Mouse (Mus musculus): ENCODE data around the gene Irs3. TPM values are rescaled to one million over a fixed set of nuclear protein-coding genes. Genes with fewer than 3 reads are reported as not detected.
A peak's percentile ranks its signal among the peaks of the same experiment; 100 is the strongest.

Gene Irs3
- total RNA-seq (2021): under 1 TPM; 0.18 to 0.25 TPM
- long read RNA-seq: 0 reads

DNA sequence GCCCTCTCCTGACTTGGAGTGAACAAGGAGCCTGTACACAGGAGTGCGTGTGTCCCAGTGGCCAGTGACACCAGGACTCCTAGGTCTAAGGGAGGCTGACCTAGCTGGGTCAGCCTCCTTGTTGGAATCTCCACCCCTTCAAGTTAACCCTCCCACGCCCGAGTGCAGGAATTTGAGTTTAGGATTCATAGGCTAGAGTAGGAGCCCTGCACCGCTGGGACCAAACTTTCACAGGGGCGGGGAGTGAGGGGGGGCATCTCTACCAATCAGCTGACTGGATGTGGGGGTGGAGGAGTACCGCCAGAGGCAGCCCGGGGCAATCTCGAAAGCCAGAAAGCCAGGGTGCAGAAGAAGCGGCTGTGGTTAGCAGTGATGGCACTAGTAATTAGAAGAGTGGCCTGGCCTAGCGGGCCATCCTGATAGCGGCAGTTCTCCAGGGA, at the start of gene Irs3:
Irs3 (minus strand) TSS at position 63 of the 440 bp plus-strand sequence.
- no peak for DNase-seq (ENCODE audit: low spot score in 2 of 2)

DNA sequence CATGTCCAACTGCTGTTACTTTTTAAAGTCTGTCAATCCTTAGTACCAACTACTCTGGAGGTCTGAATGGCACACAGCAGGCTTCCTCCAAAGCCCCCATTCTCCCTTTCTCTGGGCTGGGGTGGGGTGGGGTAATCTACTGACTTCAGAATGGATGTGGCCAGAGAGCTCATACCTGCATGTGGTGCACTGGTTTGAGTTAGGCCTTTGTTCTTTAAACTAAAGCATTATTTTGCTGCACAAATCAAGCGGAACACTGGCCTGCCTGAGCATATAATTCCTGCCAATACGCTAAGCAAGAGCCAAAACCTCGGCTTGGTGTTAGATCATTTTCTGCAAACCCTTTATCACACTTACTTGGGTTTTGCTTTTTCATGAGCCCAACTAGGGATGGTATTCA, 49.3 kb upstream of the Irs3 start:
- DNase-seq (ENCODE audit: low spot score in 2 of 2): no peak

DNA sequence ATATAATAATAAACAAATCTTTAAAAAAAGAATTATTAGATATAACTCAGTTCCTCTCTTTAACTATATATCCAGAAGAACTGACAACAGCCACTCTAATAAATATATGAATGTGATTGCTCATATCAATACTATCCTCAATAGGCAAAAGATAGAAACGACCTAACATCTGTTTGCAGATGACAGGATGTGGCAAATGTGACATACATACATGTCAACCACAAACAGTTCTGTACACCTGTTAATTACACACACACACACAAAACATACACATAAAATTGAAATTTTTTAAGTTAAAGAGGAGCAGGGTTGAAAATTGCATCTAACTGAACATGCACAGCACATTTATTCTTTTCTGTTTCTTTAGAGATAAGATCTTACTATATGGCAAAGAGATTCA, 46.4 kb upstream of the Irs3 start:
- no peak for DNase-seq (ENCODE audit: low spot score in 2 of 2)

DNA sequence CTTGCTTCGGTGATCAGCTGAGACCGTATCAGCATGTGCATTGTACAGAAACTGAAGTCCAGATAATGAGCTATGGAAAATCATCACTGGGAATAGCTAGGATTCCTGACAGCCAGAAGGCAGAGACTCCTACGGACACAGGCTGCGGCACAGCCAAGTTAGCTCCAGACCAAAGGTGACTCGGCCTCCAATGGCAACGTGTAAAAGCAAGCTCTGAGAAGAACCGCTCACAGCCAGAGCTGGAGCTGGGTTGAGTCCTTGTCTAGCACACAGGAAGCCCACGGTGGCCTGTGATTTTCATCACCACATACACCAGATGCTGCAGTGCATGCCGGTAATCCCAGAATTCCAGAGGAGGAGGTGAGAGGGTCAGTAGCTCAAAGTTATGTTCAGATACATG, 45.0 kb upstream of the Irs3 start:
- DNase-seq (ENCODE audit: low spot score in 2 of 2): no peak

DNA sequence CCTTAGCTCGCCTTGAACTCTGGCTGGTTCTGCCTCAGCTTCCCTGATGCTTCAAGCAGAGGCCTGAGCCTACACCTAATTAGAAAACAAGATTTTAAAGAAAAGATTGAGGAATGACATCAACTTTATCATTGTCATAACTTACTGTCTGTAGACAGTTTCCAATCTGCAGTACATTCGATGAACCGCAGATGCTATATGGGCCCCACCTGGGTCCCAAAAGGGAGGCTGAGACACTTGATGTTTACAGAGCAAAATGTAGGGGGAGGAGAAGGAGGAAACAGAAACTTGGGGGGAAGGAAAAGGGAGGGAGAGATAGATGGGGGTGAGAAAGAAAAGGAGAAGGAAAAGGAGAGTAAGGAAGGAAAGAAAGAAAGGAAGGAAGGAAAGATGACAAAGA, 44.5 kb upstream of the Irs3 start:
- DNase-seq (ENCODE audit: low spot score in 2 of 2): no peak

DNA sequence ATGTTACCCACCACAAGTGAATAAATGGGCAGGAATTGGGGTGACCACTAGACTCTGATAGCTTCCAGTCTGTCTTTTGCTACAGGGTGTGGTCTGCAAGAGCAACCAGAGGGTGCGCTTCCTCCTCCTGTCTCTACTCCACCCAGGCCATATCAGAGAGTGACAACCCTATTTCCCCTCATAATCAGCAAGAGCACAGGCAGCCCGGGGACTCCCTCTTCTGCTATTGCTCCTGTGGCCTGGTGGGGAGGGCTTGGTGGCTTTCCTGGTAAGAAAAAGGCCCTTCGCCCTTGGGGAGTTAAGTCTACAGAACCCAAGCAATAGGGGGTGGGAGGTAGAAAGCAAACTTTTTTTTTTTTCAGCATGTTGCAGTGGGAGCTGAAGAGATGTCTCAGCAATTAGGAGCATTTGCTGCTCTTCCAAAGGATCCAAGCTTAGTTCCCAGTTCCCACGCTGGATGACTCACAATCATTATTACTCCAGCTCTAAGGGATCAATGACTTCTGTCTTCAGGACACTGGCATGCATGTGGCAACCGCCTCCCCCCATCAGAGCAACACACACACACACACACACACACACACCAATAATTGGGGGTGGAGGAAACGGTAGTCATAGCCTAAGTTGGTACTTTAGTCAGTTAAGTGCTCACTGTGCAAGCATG, 40.7 kb upstream of the Irs3 start:
- no peak for DNase-seq (ENCODE audit: low spot score in 2 of 2)

DNA sequence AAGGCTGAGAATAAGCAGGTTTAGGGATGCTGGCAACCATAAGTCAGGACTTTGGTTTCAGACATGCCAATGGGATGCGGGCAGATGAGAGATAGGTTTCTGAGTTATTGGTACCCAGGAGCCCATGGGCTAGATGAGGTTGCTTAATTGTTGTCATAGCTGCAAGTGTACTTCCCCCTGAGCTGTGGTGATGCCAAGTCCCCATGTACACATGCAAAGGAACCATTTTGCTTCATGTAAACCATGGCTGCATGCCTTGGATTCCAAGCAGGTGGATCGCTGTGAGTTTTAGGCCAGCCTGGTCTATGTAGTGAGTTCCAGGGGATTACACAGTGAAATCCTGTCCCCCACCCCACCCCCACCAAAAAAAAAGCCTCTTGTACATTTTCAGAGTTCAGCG, 40.1 kb upstream of the Irs3 start:
- DNase-seq (ENCODE audit: low spot score in 2 of 2): no peak

DNA sequence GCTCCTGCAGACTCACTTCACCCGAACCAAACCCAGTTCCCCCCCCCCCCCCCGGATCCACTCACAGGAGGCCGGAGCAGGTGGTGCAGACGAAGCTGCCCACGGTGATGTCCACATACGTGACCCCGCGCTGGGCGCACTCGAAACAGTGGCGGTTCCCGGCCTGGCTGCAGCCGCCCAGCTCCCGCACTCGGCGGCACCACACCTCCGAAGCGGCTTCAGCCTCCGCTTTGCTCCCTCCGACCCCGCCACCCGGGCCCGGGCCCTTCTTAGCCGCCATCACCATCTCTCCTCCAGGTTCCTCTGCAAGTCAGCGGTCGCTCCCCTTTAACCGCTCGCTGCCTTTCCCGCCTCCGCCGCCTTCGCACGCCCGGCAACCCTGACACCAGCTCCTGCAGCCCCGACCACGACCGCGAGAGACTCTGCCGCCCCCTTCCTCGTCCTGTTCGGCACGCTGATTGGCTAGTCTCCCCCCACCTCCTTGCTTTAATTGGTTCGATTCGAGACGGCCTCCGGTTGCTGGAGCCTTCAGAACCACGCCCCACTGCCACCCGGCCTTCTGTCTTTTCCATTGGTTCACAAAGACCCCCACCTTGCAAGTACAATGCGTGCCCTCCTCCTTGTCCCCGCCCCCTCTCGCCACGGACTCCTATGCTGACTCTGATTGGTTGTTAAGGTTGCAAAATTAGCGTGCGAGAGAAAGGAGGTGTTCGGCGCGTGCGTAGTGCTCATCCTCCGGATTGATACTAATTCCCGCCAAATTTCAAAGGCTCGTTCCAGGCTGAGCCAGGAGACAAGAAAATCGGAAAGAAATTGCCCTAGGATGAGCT, 39.0 kb upstream of the Irs3 start, which contains the start of gene Agfg2:
Agfg2 (minus strand) TSS at position 433 of the 830 bp plus-strand sequence.
- peak; percentile 97 for DNase-seq (ENCODE audit: low spot score in 2 of 2)

DNA sequence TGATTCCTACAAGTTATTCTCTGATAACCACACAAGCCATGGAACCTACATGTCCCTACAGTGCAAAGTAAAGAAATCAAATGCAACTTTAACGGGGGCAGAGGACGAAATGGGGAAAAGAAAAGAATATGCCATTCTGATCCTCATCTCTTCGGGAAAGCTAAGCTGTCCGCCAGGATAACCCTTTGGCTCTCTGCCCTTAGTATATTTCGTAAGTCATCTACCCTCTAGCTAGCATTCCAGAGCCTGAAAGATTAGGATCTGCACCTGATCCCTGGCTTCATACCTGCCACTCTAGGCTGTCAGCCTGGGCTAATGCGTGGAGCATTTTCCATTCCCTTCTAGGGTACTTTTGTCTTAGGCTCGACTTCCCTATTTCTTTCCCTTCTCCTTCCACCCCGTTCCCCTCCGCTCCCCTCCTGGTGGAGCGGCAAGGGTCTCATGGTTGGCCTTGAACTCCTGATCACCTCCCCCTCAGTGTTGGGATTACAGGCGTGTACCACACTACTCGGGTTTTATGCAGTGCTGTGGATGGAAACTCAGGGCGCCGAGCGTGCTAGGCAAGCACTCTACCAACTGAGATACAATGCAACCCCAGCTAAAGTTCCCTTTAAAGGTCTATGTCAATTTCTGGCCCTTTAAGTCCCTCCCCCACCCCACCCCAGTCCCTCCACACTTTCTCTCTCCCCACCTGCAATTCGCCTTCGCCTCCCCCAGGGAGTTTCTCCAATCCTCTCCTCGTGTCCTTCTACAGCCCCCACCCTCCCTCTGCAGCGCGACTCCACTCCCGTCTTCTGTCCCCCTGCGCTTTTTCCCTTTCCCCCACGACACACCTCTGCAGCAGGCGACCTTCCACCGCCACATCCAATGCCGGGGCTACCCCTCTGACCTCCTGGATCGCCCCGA, 38.1 kb upstream of the Irs3 start:
- DNase-seq (ENCODE audit: low spot score in 2 of 2): no peak

DNA sequence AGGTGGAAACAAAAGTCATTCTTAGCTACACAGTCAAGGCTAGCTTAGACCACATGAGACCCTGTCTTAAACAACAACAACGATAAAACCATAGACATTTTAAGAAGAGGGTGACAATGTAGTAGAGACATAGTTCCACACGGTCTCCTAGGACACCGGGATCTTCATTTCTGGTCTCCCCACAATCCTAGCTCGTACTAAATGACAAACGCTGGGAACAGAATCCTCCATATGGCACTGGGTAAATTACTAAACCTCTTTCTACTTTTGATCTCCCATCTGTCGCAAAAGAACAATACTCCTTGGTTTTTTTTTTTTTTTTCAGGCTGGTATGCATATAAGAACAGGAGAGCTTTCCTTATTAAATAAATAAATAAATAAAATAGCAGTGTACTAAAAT, 37.0 kb upstream of the Irs3 start:
- DNase-seq (ENCODE audit: low spot score in 2 of 2): no peak

DNA sequence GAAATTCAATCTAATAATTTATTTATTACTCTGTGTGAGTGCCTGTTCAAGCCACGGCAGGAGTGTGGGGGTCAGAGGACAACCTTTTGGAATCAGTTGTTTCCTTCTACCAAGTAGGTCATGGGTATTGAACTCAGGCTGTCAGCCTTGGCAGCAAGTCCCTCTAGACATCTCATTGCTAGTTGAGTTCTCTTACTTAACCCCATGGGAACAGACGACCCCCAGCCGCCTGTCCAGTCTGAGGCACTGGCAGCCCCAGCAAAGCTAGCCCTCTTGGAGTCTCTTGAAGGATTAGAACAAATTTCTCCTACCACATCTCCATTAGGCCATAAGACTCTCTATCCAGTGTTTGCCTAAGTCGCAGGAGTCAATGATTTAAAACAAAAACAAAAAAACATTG, 34.2 kb upstream of the Irs3 start:
- no peak for DNase-seq (ENCODE audit: low spot score in 2 of 2)

DNA sequence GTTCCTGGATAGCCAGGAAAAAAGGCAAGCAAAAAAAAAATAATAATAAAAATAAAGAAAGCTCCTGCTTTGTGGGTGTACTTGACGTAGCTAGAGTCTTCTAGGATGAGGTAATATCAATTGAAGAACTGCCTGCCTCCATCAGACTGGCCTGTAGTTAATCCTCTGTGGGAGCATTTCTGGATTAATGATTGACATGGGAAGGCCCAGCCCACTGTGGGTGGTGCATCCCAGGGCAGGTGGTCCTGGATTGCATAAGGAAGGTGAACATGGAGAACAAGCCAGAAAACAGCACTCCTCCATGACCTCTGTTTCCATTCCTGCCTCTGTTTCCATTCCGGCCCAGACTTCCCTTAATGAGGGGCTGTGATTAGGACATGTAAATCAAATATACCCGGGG, 33.2 kb upstream of the Irs3 start:
- DNase-seq (ENCODE audit: low spot score in 2 of 2): no peak

DNA sequence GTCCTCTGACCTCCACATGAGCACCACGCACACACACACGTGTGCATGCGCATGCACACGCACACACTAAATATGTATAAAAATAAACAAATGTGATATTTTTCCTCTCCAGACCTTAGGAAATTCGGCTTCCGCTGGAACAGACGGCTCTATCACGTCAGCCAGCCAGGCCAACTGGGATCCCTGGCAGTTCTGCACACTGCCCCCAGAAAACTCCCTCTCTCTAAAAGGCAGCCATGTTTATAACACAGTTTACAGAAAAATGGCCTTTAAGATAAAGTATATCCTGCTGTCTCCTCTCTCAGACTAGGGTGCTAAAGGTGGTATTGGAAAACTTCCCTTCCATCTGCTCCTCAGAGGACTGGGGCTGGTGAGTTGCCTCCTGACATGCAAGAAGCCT, 32.3 kb upstream of the Irs3 start:
- no peak for DNase-seq (ENCODE audit: low spot score in 2 of 2)

DNA sequence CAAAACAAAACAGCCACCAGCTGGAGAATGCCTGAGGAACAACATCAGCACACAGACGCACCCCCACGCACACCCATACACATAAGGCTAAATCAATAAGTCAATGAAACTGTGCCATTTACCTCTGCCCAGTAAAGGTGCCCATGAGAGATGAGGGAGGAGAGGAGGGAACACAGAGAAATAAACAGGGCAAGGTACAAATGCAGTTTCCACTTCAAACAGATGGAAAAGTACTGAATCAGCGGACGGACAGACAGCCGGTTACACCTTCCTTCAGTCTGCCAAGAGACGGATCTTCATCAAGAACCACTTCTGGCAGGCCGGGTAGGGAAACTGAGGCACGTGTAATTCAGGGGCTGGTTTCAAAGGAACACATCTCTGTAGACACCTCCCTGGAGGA, 29.3 kb upstream of the Irs3 start:
- no peak for DNase-seq (ENCODE audit: low spot score in 2 of 2)

DNA sequence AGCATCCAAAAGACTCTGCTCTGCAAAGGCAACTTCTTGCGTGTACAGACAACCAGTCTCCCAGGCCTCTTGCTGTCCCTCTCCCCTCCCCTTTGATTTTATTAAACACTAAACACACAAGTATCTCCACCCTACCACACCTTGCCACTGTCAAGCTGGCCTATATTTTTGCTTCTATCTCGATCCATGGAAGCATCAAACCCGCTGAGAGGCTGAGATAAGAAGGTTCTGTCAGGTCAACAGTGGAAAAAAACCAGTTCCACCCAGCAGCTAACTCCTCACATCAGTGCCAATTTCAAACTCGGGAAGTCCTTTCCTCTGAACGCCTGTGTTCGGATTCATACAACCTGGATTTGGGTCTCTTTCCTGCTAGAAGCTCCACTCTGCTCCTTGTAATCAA, 27.5 kb upstream of the Irs3 start:
- DNase-seq (ENCODE audit: low spot score in 2 of 2): no peak

DNA sequence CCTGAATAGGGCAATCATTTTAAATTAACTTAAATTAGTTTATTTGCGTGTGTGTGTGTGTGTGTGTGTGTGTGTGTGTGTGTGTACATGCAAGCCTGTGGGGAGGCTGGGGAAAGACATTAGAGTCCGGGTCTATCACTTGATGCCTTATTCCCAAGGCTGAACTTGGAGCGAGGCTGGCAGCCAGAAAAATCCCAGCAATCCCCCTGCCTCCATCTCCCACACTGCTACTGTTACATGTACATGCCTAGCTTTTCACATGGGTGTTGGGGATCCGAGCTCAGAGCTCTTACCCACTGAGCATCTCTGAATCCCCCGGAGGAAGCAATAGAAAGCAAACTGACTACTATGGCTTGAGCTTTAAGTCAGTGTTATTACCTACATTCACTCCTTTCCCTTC, 26.8 kb upstream of the Irs3 start:
- peak in 1 of 2 experiments; percentile 10 for DNase-seq (ENCODE audit: low spot score in 2 of 2)

DNA sequence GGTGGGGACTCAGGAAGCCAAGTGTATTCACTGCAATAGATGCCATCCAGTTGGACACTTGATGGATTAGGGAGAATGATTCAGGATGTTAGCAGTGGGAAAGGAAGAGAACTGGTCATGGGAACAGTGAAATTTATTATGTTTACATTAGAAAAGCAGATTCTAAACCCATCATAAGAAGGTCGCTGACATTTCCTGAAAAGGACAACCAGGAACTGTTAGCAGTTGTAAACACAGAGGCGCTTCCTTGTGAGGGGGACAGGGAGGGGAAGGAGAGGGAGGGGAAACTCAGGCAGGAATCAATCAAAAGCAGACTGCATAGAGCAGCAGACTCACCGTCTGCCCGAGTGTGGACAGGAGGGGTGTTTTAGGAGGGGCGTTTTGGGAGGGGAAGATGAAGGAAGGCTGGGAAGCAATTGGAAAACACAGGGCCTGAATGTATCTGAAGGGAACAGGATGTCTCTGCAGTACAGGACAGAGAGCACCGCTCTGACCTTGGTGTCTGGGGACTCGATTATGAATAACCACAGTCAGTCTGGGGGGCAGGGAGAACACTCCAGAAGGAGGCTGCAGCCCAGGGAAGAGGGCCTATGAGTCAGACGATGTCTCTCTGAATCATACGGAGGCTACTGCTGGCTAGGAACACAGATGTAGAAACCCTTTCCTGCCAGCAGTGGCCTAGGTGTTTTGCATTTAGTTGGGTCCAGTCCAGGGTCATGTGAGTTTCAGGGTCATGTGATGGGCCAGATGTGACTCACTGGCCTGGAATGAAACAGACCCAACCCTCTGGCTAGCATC, 26.1 kb upstream of the Irs3 start:
- DNase-seq (ENCODE audit: low spot score in 2 of 2): peak; percentile 21 to 26

DNA sequence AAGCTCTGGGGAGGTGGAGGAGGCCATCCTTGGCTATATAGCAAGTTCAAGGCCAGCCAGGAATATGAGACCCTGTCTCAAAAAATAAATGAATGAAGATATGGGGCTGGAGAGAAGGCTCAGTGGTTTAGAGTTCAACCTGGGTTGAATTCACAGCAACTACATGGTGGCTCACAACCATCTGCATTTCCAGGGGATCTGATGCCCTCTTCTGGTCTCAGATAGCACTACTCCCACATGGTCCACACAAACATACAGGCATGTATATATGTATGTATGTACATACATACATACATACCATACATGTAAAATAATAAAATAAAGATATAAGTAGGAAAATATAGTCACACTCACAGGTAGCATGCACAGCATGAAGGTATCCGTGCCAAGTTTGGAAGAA, 24.7 kb upstream of the Irs3 start:
- peak in 1 of 2 experiments; percentile 11 for DNase-seq (ENCODE audit: low spot score in 2 of 2)

DNA sequence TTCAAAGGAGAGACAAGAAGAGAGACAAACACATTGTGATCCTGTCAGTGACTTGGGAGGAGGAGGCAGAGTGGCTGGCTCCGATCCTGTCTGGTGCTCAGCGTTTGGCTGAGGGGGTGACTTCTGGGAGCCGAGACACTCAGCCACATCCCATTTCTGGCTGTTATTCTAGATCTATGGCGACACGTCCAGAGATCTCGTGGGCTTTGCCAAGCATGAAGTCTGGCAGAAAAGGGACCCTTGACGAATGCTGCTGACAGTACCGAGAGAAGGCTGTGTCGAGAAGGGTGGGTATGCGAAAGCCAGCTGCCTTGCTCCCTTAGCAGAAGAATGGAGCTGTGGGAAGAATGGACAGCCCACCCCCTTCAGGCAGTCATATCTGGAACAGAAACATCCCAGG, 23.5 kb upstream of the Irs3 start:
- no peak for DNase-seq (ENCODE audit: low spot score in 2 of 2)

DNA sequence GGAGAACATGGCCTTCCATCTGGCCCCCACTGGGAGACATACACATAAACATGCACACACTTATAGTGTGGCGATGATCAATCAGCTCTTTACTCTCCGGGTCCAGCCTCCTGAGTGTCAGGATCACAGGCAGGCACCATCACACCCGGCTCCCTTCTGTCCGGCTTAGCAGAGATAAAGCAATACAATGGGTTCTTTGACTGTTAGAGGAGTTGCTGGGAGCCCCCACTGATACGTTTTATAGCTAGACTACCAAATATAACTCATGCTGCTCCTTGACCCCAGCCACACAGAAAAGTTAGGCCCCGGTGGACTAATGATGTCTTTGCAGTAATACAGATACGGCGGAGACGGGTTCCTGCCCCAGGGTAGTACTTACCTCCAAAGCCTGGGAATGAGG, 17.5 kb upstream of the Irs3 start:
- DNase-seq (ENCODE audit: low spot score in 2 of 2): no peak
